Mouse (Mus musculus) erythroid progenitor cell, adult 5-6 weeks (primary cell): ENCODE data around the gene Bicd1. TPM values are rescaled to one million over a fixed set of nuclear protein-coding genes. Genes with fewer than 3 reads are reported as not detected.
A peak's percentile ranks its signal among the peaks of the same experiment; 100 is the strongest.

Experiments
- ATAC-seq: replicated peaks from 2 replicates; pipeline ENCODE4 v1.8.0; 2016; ENCODE audit warnings: moderate number of reproducible peaks, mild to moderate bottlenecking, moderate TSS enrichment, inconsistent platforms; ENCODE audit not compliant: poor library complexity, low FRiP score, severe bottlenecking
- total RNA-seq, 2 experiments: library from RNA; stranded (forward) in 1 of 2; stranded (reverse) in 1 of 2; fragments of 150-400 nt in 1 of 2; fragments of 186-747, 209-891 nt in 1 of 2; gene quantifications; 2 replicates each; pipeline versions ENCODE4 v1.2.3 to v1.2.4; 2015 to 2017; ENCODE audit warnings: low replicate concordance in 2 of 2

Bicd1 gene
- total RNA-seq, 2 experiments from 2014 or later: 0.42 to 13.1 TPM

DNA sequence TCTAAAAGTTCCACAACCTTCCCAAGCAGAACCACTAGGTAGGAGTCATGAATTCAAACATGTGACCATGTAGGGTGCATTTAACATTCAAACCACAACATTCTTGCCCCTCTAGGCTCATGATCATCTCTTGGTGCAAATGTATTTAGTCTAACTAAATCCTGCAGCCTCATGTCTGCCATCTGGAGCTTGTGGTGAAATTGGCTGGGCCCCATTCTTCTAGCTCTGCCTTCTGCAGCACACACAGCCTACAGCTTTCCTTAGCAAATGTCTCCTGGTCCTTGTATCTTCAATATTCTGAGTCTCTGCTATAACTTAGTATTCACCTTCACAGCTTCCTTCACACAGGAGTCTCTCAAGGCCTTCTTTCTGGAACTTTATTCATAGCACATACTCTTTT, 87.2 kb downstream of the Bicd1 start:
- ATAC-seq: no peak

DNA sequence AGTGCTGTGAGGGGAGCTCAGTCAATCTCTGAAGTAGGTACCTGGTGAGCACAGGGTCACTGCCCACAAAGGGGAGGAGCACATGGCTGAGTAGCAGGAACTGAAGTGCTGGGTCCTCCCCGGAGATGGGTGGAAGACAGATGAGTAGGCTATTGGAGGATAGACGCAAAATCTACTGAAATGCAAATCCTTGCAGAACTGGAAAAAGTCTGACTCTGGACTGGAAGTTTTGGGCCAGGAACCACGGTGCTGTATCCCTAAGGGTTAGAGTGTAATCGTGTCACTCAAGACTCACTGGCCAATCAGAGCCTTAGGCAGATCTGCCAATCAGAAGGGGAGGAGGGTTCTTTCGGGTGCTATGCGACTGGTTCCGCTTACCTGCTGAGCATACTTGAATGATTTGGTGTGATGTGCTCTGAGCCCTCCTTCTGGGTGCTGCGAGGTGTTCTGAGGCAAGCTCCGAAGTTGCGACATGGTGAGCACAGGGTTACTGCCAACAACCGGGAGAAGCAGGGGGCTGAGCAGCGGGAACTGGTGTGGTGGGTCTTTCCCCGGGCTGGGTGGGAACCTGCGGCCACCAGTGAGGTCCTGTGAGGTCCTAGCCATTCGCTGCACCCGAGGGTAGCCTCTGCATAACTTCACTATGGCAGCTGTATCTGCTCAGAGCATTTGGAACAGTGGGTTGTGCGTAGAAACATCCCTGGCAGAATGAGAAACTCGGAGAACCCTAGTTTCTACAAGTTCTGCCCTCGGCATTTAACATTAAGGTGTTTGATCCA, 157.2 kb downstream of the Bicd1 start:
- peak; percentile 76 for ATAC-seq

DNA sequence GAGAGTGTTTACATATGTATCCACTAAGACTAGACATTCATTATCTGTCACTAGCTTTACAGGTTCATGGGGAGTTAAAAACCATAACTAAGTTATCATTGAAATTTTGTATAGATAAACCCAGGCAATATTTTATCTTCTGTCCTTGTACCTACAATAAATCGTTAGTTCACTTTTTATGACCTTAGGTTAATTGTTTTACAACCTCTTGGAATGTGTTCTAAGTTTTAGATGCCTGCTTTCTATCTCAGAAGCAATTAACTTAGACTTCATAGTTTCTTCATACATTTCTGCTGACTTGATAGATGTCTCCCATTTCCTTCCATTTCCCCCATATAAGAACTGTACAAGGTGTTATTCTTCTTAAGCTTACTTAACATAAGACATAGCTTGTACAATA, 158.5 kb downstream of the Bicd1 start:
- no peak for ATAC-seq

DNA sequence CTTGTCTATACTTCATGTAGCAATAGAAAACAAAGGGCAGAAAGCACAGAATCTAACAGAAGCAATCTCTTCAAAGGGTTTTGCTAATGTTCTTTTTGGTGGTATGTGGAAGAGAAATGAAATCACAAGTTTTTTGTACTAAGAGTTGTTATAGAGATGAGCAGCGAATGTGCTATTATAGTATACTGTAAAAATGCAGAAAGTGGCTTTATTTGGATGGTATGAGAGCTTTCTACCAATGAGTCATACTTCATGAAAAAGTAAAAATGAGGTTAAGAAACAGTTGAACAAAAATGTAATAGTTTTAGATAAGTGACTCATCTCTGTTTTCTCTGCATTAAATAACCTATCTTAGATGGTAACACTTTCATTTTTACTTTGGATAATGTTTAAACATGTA, 165.6 kb downstream of the Bicd1 start:
- no peak for ATAC-seq

DNA sequence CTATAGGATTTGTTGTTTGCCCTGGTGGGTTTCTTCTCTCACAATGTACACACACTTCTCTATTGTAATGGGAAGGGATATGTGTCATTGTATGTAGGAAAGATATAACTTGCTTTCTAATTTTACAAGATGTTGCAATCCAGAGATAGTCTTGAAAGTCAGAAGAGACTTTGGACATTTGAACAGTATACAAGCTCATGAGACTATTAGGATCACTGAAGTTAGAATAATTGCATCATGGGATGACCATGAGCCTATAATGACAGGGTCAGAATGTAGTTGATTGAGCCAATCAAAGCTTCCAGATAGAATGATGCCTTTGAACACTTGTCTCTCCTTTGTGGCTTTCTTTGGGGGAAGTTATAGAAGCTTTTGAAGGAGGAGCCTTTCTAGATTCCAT, 171.4 kb downstream of the Bicd1 start:
- no peak for ATAC-seq

DNA sequence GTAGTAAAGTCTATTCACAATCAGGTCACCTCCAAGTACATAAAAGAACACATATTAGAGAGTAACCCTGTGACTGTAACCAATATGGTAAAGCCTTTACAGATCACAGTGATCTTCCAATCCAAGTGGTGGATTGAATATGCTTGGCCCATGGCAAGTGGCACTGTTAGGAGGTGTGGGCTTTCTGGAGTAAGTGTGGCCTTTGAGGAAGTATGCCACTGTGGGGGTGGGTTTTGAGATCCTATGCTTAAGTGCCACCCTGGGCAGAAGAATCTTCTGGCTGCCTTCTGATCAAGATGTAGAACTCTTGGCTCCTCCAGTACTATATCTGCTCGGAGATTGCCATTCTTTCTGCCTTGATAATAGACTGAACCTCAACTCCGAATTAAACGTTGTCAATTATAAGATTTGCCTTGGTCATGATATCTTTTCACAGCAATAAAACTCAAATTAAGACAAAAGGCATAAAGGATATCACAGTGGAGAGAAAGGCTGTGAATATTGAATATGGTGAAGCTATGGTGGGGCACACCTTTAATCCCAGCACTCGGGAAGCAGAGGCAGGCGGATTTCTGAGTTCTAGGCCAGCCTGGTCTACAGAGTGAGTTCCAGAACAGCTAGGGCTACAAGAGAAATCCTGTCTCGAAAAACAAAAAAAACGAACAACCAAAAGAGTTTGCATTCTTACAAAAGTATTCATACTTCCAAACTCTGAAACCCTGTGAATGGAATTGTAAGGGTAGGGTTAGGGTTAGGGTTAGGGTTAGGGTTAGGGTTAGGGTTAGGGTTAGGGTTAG, 177.2 kb downstream of the Bicd1 start:
- ATAC-seq: no peak

Other genes with a start within 250 kb of the Bicd1 start
- gene Amn1, start 220.2 kb upstream of the Bicd1 start, total RNA-seq (2015; ENCODE audit: low replicate concordance): 3.4 and 3.6 TPM in 2 replicates
- gene Amn1, start 220.2 kb upstream of the Bicd1 start, total RNA-seq (2017; ENCODE audit: low replicate concordance): 1.4 and 5.4 TPM in 2 replicates
- gene Resf1, start 99.5 kb upstream of the Bicd1 start, total RNA-seq (2015; ENCODE audit: low replicate concordance): 113 and 155 TPM in 2 replicates
- gene Resf1, start 99.5 kb upstream of the Bicd1 start, total RNA-seq (2017; ENCODE audit: low replicate concordance): 109 and 117 TPM in 2 replicates